Comparison of ENCODE assay signal across 8 mouse cellular contexts in genomic region chr9:120866251-120866650, GRCm38 (mm10).
DNase-seq lines count a peak whose midpoint lies in the region; ATAC-seq lines count a peak whose summit lies in the region.

No protein-coding gene starts in this region.

- H3K9ac ChIP-seq in heart, embryonic 14.5 days (ENCODE audit: low read length): no peak overlapping the region
- H3K9ac ChIP-seq in neural tube, embryonic 11.5 days (ENCODE audit: low read length): no peak overlapping the region
- no peak overlapping the region for H3K9ac ChIP-seq in hindbrain, embryonic 13.5 days
- H3K9ac ChIP-seq in neural tube, embryonic 14.5 days (replicated peaks; ENCODE audit: low read depth, low read length): no peak overlapping the region

- DNase-seq in heart, adult 9 months (ENCODE audit: low spot score in 2 of 2): no peak
- DNase-seq in neural tube, embryonic 11.5 days (ENCODE audit: low spot score): no peak
- no peak for DNase-seq in neural tube, embryonic 10.5 days (ENCODE audit: extremely low spot score, low spot score)
- DNase-seq in embryo, embryonic 10.5 days (ENCODE audit: low spot score): no peak
- DNase-seq in adrenal gland, adult 18-20 months (ENCODE audit: low spot score in 2 of 2): no peak

- WGBS in heart, embryonic 14.5 days: 35% methylated on average over 4 of the region's 5 CpGs
- WGBS in neural tube, embryonic 11.5 days: 65% methylated on average over 5 of the region's 5 CpGs
- 41% methylated on average over 5 of the region's 5 CpGs for WGBS in hindbrain, embryonic 13.5 days
- WGBS in neural tube, embryonic 14.5 days: 43% methylated on average over 5 of the region's 5 CpGs

- no peak for ATAC-seq in heart, embryonic 14.5 days (ENCODE audit: insufficient number of reproducible peaks, insufficient read depth, low FRiP score, low read depth)
- no peak for ATAC-seq in neural tube, embryonic 11.5 days (ENCODE audit: insufficient read depth, low FRiP score, low TSS enrichment)
- no peak for ATAC-seq in hindbrain, embryonic 13.5 days (ENCODE audit: low FRiP score)
- no peak for ATAC-seq in neural tube, embryonic 14.5 days (ENCODE audit: low read depth)

- no peaks in the 10 kb centered on the region for H3K27me3 ChIP-seq in heart, embryonic 14.5 days (ENCODE audit: control insufficient read depth, insufficient read depth, low read length)
- no peaks in the 10 kb centered on the region for H3K27me3 ChIP-seq in neural tube, embryonic 11.5 days (ENCODE audit: control insufficient read depth, insufficient read depth, low read length)
- H3K27me3 ChIP-seq in hindbrain, embryonic 13.5 days: peaks cover 15% of the 10 kb centered on the region; the same call in 1 of the 2 replicates
- H3K27me3 ChIP-seq in neural tube, embryonic 14.5 days (ENCODE audit: control insufficient read depth, insufficient read depth, low read length): no peaks in the 10 kb centered on the region

- H3K4me1 ChIP-seq in heart, embryonic 14.5 days (ENCODE audit: control insufficient read depth in 2 of 2, insufficient read depth in 2 of 2, low read length in 2 of 2): peaks cover 36 to 44% of the 10 kb centered on the region in 2 experiments
- peaks cover 10% of the 10 kb centered on the region; the same call in 1 of the 2 replicates for H3K4me1 ChIP-seq in neural tube, embryonic 11.5 days (ENCODE audit: control insufficient read depth, insufficient read depth, low read length)
- H3K4me1 ChIP-seq in hindbrain, embryonic 13.5 days (replicated peaks): peaks cover 62% of the 10 kb centered on the region
- peaks cover 28% of the 10 kb centered on the region for H3K4me1 ChIP-seq in neural tube, embryonic 14.5 days (ENCODE audit: control insufficient read depth, insufficient read depth, low read length)

- peak overlapping the region; percentile 85 to 89 for H3K27ac ChIP-seq in heart, embryonic 14.5 days (replicated peaks in 1 of 2; ENCODE audit: control insufficient read depth in 1 of 2, insufficient read depth in 1 of 2, low read depth in 2 of 2, low read length in 2 of 2)
- peak overlapping the region; percentile 56 for H3K27ac ChIP-seq in neural tube, embryonic 11.5 days (ENCODE audit: low read depth, low read length)
- H3K27ac ChIP-seq in hindbrain, embryonic 13.5 days: peak overlapping the region; percentile 71
- peak overlapping the region; percentile 48 for H3K27ac ChIP-seq in neural tube, embryonic 14.5 days (ENCODE audit: low read depth, low read length)

- no peaks in the 10 kb centered on the region for H3K36me3 ChIP-seq in heart, embryonic 14.5 days (ENCODE audit: control insufficient read depth, insufficient read depth, low read length)
- no peaks in the 10 kb centered on the region for H3K36me3 ChIP-seq in neural tube, embryonic 11.5 days (ENCODE audit: control insufficient read depth, insufficient read depth, low read length)
- H3K36me3 ChIP-seq in hindbrain, embryonic 13.5 days: no peaks in the 10 kb centered on the region
- no peaks in the 10 kb centered on the region for H3K36me3 ChIP-seq in neural tube, embryonic 14.5 days (ENCODE audit: control insufficient read depth, insufficient read depth, low read length)

- no peaks in the 10 kb centered on the region for H3K9me3 ChIP-seq in heart, embryonic 14.5 days (ENCODE audit: control insufficient read depth, low read length)
- no peaks in the 10 kb centered on the region for H3K9me3 ChIP-seq in neural tube, embryonic 11.5 days (ENCODE audit: control insufficient read depth, low read length)
- H3K9me3 ChIP-seq in hindbrain, embryonic 13.5 days: no peaks in the 10 kb centered on the region
- no peaks in the 10 kb centered on the region for H3K9me3 ChIP-seq in neural tube, embryonic 14.5 days (ENCODE audit: control insufficient read depth, low read length)

- no peak overlapping the region for H3K4me3 ChIP-seq in heart, embryonic 14.5 days (ENCODE audit: control insufficient read depth in 1 of 2, insufficient read depth in 1 of 2, low read depth in 1 of 2, low read length in 2 of 2)
- no peak overlapping the region for H3K4me3 ChIP-seq in neural tube, embryonic 11.5 days (ENCODE audit: low read depth, low read length)
- H3K4me3 ChIP-seq in hindbrain, embryonic 13.5 days: no peak overlapping the region
- H3K4me3 ChIP-seq in neural tube, embryonic 14.5 days (ENCODE audit: low read depth, low read length): no peak overlapping the region

- H3K4me2 ChIP-seq in heart, embryonic 14.5 days (ENCODE audit: low read length): no peak overlapping the region
- no peak overlapping the region for H3K4me2 ChIP-seq in neural tube, embryonic 11.5 days (ENCODE audit: low read depth)
- no peak overlapping the region for H3K4me2 ChIP-seq in hindbrain, embryonic 13.5 days
- H3K4me2 ChIP-seq in neural tube, embryonic 14.5 days (ENCODE audit: low read depth, low read length): no peak overlapping the region
